Mouse (Mus musculus) cortical plate, adult 2 months (tissue): Measurements from ENCODE around the gene Agpat2.

Experiments used
- CTCF ChIP-seq: fragments of 200-500 bp; IDR thresholded peaks from 2 replicates; pipeline ENCODE4 v1.5.1; 2011; ENCODE audit warnings: mild to moderate bottlenecking, control low read depth, low read length; ENCODE audit not compliant: insufficient read depth; ENCODE audit errors: extremely low read depth
- POLR2A ChIP-seq: fragments of 200-500 bp; IDR thresholded peaks from 2 replicates; pipeline ENCODE4 v1.6.1; 2011; ENCODE audit warnings: mild to moderate bottlenecking, low read length, control low read depth; ENCODE audit not compliant: insufficient read depth; ENCODE audit errors: extremely low read depth

DNA sequence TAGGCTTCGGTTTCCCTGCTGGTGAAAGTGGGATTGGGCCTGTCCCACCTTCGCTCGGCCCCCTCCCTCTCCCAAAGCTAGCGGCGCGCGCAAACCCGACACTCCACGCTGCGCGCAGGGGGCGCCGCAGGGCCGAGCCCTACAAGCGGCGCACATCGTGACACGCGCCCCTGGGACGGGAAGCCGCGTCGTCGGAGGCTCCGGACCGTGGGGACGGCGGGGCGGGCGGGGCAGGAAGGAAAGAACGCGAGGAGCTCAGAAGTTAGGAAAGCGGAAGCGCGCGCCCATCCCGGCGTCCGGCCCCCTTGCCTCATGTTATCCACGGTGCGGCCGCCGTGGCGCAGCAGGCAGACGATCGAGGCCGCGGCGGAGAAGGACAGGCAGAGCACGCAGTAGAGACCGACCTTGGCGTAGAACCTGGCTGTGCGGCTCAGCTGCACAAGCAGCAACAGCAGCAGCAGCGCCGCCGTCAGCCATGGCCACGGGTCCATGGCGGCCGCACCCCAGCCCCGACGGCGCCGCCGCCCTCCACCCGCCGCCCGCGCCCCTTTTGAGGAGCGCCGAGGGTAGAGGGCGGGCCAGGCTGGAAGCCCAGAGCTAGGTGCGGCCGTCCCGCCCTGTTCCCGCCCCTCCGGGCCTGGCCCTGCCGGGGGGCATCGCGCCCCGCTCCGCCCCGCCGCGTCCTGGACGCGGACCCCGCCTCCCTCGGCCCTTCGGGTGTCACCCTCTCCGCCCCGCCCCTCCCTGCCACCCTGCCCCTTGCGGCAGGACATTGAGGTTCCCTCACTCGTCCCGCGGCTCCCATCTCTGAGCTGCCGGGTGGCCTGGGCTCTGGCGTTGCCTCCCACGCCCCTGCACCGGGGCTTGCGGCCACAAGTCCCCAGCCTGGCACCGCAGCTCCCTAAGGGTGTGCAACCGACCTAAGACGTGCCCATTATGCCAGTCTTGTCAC, at the start of gene Agpat2:
- TF ChIP-seq POLR2A, result no peak
- no peak for TF ChIP-seq CTCF
